Mouse (Mus musculus) lung, postnatal 25 days (tissue): Measurements from ENCODE around the gene Olfr714.
"Not testable (repeated sequence)": the region's sequence is repeated elsewhere in the genome, so short reads cannot be mapped to it uniquely, and the experiment has no call there.

Experiments
- DNase-seq: peaks from one replicate; pipeline ENCODE4 v3.0.0; 2022; ENCODE audit warnings: low spot score

The Olfr714 gene

DNA sequence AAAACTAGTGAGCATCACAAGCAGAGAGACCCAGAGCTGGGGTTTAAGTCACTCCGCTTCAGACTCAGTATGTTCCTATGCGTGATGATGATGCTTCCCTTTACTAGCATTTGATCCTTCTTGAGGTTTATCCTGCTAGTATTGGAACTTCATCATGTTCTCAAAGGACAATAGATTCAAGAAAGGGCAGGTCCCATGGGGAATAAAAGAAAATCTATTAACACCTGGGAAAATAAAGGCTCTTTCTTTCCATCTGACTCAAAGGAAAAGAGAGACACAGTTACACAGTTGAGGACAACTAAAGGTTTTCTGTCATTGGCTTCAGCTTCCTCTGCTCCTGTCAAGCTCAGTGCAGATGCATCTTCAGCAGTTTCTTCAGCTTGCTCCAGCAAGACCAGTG is at the start of gene Olfr714:
Olfr714 (plus strand) TSS at position 301 of the 400 bp plus-strand sequence.
- DNase-seq, result no peak

DNA sequence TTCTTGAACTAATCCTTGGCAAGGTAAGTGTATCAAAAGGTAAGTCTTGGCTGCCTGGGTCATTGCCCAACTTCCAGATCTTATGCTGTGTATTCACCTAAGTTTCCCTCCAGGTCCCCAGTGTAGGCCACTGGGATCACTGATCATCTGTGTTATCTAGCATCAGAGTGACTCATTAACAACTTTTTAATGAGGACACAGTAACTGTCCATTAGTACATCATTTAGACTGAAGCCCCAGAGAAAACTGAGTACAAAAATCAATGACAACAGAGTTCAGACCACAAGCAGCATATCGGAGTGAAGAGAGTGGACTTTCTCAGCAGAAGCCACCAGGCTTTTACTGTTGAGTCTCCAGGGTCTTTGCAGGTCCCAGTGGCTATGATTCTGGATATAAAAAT is 39.9 kb upstream of the Olfr714 start, which contains the start of gene Olfr713:
Olfr713 (plus strand) TSS at position 301 of the 400 bp plus-strand sequence.
- DNase-seq, result no peak

DNA sequence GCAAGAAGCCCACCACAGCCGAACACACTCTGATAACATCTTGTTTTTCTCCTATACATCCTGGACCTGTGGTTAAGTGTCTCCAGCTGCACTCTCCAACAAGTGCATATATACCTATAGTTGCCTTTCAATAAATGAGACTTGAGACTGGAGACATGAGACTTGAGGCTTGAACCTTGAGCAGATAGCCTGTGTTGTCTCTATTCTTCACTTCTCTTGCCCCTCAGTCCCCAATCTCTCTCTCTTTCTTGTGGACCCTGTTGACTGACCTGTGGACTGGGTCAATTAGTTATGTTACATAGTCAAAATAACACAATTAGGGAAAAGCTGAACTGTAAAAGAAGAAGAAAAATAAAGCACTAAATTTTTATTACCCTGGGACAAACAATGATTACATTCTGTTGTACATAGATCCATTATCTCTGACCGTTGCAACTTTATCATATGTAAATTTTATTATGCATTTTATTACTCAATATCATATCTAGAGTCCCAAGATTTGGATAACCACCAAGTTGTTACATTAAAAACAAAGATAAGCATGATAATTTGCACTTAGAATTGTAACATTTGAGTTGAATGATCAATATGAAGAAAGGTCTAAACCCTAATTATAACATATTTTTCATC is 30.7 kb upstream of the Olfr714 start:
- DNase-seq, result no peak

DNA sequence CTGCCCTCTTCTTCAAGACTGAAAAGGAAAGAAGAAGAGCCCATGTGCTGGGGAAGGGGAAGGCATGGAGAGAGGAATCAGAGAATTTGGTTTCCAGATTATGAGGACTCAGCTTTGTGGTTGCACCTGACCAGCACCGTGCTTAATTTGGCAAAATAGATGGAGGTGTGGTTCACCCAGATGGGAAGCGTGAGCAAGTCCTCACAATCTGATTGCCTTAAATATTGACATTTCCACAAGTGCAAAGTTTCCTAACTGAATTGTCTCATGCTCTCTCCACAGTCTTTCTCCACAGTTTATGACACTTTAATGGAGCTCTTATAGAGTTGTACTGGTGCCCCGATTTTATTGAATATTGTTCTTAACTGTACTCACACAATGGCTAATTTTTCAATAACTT is 27.6 kb upstream of the Olfr714 start:
- no peak for DNase-seq

DNA sequence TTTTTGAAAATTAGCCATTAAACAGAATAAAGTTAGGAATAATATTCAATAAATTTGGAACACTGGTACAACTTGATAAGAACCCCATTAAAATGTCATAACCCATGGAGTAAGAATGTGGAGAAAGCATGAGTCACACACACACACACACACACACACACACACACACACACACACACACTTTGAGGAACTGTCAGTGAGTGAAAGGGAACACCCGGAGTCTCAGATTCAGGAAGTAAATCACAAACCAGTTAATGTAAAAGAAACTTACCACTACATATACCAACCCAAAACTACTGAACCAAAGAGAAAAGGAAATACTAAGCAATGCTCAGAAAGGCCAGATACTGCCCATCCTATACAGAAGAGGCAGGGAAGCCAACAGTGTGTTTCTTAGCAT is 26.4 kb upstream of the Olfr714 start:
- DNase-seq, result no peak

DNA sequence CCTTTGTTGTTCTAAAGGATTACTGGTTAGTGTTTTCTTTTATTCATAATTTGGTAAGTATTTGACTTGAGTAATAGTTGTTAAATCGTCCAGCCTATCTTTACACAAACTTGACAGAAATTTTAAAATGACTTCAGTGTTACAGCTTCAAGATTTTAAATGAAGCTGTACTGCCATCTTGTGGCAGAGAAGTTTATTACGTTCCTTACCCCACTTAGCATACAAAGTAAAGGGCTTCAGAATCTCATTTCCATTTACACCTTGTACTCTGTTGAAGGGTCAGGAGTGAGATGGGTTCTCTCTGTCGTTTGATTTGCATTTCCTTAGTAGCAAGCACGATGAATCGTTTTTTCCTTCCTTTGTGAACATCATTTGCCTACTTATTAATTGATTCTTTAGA is 24.9 kb upstream of the Olfr714 start:
- peak; percentile 34 for DNase-seq

DNA sequence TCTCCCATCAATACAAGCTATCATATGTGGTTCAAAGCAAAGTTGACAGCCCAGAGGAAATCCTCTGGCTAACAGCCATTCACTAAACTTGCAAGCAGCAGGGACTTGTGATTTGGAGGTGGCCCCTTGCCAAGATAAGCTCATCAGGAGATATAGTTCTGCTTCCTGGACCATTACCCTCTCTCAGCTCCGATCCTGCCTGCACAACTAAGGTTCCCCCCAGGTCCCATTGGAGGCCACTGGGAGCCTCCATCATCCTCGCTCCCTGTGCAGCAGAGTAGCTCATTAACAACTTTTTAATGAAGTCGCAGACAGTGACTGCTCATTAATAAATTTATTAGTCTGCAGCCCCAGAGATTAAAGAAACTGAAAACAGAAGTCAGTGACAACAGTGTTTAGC is 23.2 kb upstream of the Olfr714 start:
- no peak for DNase-seq

DNA sequence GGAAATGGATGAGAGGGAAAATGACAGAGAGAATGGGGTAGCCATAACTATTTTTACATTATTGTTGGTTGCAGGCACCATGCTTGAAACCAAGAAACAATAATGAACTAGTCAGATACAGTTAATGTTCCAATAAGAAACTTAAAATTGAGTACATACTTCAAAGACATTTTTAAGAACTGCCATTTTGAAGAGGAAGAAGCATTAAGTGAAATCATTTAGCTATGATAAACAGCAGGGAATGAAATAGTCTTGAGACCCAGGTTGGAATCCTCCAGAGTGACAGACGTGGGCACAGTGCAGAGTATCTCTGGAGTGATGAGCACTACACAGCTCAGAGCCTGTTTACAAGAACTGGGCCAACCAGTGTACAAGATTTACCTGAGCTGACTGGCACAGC is 22.1 kb downstream of the Olfr714 start, which contains the start of gene Olfr17:
Olfr17 (plus strand) TSS at position 301 of the 400 bp plus-strand sequence.
- no peak for DNase-seq

DNA sequence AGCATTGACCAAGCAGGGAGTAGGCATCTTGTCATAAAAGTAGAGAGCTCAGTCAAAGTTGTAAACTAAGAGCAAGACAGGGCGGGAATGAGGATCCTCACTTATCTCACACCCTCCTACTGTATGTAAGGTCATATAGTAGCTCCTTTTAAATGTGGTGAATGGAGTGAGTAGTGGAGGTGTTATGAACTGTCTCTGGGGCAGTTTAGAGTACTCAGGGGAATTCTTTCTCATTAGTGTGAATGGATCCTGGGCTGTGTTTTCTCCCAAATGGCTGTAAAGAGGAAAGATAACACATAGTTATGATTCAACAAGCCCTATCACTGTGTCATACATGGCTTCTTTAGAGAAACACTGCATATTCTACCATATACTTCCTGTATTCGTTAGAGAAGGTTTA is 39.5 kb downstream of the Olfr714 start, which contains the start of gene Olfr715b:
Olfr715b (minus strand) TSS at position 101 of the 400 bp plus-strand sequence.
- DNase-seq, result not testable (repeated sequence)
